Mouse (Mus musculus) urinary bladder, adult 18-20 months (tissue): ENCODE results near the gene Nelfe.

Experiments
- DNase-seq, 2 experiments: peaks; one replicate each; pipeline ENCODE4 v3.0.0; 2022; ENCODE audit warnings: low spot score in 2 of 2, mixed read lengths in 2 of 2

Nelfe gene

DNA sequence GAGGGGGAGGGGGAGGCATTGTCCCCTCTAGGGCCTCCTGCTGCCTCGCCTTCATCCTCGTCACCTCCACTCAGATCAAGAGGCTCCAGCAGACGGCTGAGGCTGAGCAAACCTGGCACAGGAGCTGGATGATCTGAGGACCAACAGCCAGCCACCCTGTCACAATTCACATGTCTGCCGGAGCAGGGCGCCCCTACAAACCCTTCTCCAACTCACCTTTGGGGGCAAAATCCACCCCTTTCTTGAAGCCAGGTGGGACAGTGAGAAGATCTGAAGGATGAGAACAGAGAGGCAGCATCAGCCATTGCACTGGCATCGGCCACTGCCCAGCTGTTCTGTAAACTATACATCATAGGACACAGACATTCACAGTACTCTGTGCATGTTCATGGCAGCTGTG lies 3.0 kb upstream of the Nelfe start:
- no peak for DNase-seq

DNA sequence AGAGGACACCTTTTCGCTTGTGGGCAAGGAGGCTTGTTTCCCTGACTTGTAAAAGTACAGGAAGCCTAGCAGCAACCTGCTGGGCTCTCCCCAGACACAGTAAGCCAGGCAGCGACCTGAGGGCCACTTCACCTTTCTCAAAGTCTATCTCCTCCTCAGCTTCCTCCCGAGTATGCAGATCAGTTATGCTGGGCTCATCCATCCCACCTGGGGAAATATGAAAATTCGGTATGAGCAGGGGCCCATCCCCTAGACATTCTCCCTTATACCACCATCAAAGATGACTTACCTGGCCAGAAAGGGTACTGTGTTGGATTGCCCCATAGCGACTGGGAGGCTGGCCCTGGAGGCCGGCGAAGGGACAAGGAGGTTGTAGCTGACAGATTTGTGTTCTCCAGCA lies 2.6 kb upstream of the Nelfe start:
- no peak for DNase-seq

DNA sequence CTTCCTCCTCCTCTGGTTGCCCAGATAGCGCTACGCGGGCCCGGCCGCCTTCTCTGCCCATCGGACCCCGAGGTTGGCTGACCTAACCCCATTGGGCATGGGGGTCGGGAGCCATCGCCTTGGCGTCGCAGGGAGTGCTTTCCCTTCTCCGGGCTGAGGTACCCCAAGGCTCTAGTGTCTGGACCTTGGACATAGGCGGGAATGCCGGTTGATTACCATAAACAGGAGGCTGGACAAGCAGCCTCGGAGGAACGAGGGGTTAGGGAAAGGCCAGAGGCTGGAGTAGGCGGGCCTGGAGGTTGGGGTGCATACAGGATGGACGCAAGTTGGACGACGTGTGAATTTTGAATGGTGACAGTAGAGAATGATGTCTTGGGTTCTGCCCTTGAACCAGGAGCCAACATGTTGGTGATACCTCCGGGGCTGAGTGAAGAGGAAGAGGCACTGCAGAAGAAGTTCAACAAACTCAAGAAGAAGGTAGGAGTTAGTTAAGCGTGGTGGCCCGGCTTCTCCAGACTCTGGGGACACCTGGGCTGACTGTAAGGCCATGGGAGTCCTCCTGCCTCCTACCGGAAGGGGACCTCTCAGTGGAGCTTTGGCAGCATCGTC lies 430 bp downstream of the Nelfe start:
- no peak for DNase-seq

DNA sequence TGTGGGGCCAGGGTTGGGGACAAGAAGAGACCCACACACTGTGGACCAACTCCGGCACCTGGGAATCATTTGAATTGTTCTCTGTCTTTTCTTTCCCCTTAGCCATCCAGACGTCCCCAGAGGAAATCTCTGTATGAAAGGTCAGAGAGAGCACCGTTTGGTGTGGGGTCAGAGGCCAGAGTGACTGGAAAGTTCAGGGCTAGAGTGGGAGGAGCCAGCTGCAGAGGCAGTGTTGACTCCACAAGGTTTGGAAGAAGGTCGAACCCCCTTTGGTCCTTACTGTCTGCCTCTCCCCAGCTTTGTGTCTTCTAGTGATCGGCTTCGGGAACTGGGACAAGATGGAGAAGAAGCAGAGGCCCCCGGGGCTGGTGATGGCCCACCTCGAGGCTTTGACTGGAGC lies 3.3 kb downstream of the Nelfe start:
- no peak for DNase-seq

DNA sequence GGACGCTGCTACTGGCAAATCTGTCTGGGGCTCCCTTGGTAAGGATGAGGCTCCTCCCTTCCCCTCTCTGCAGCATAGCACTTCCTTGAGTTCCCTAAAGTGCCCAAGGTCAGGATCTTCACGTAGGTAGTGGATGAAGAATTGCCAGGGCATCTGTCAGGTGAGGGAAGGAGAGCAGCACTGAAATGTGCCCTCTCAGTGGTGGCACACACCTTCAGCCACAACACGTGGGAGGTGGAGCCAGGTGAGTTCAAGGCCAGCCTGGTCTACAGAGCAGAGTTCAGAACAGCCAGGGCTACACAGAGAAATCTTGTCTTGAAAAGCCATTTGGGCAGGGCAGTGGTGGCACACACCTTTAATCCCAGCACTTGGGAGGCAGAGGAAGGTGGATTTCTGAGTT lies 4.6 kb downstream of the Nelfe start:
- no peak for DNase-seq

DNA sequence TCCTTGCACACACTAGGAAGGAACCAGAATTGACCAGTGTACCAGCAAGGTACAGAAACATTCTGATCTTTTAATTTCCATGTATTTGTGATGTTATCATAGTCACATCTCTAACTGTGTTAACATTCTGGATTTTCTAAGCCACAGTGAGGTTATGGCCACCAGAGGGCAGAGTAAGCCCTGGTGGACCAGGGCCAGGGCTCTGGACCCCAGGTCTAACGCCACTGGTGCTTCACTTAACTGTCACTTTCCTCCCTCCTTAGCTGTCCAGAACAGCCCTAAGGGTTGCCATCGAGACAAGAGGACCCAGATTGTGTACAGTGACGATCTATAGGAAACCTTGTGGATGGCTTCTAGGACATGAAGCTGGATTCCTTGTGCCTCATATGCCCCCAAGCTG lies 5.6 kb downstream of the Nelfe start:
- peak in 1 of 2 experiments; percentile 42 for DNase-seq

DNA sequence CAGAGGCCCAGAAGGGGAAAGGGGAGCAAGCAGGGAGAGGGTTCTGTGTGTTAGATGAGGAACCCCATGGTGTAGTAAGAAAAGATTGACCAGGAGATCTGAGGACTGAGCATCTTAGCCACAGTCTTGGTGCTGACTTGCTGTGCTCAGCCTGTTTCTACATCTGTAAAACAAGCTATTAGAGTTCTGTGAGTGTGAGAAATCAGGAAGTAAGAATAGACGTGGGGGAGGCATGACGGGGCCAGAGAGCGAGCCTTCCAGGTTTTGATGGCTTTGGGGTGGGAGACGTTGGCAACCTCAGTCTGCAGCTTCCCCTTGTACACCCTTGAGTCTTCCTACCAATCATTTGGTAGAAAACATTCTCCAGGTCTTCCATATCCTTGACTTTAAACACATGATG lies 8.5 kb downstream of the Nelfe start:
- no peak for DNase-seq

DNA sequence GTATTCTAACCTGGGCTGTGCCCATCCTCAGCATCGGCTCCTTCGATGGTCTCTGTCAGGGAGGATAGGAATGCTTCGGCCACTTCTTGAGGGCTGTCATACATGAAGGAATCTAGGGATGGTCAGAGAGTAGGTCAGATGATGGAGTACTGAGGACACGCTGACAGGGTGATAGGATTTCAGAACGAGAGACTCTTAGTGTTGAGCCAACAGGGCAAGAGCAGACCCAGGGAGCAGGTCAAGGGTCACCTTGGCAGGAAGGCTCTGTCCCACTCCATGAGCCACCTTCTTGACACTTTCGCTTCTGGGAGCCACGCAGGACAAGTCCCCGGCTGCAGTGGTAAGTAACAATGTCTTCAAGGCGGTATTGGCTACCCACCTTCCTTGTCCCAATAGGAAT lies 10.3 kb downstream of the Nelfe start:
- DNase-seq, result no peak

DNA sequence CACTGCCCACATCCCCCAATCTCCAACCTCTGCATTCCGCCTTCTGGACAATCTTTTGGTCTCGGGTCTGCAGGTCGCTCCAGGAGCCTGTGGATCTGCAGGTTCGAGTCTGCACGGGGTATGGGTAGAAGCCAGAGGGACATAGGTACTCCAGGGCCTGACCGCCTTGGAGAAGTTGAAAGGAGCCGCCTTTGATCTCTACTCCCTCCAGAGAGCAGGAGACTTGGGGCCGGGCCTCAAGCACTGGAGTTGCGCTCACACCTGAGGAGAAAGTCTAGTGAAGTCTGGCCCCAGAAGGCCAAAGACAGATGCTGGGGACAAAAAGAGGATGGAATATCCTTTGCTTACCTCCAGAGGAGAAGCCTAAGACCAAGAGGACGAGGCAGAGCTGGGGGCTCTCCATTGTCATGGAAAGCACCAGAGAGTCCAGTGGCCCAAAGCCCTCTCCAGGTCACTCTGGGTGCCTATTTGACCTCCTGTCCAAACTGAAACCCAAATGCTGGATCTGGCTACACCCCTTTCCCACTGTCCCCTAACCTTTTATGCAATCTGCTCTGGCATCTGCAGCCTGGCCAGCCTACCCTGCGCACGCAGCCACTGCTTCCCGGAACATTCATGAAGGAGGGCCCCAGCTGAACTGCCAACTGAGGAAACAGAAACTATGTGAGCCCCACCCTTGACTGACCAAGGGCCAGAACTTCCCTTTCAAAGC lies 11.7 kb downstream of the Nelfe start:
- peak in 1 of 2 experiments; percentile 32 for DNase-seq

DNA sequence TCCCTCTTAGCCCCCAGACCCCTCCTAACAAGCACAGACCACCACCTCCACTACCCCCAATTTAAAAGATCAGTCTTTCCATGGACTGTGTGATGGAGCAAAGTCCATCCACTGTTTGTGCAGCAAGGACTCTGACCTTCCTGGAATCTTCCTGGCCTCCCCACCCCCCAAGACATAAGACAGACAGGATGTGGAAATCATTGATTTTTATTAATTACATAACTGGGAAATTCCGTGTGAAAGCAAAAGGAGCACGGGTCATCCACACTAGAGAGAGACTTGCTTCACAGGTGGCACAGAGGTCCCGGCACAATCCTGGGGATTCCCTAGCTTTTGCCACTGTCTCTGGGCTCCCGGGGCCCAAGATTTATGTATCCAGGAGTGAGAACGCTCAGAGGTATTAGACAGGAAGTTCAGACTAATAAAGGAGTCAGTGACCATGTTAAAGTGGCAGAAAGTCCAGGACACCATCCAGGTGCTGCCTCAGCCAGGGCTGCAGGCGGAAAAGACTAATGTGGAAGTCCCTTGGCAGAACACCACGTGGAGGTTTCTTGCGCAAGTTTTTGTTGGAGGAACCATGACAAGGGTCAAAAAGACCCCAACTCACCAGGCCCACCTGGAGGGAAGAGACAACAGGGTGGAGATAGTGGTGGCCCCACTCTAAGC lies 12.4 kb downstream of the Nelfe start, which contains the start of gene Cfb:
TSS of gene Cfb (minus strand) at position 103 of the 666 bp plus-strand sequence.
- DNase-seq, result no peak

DNA sequence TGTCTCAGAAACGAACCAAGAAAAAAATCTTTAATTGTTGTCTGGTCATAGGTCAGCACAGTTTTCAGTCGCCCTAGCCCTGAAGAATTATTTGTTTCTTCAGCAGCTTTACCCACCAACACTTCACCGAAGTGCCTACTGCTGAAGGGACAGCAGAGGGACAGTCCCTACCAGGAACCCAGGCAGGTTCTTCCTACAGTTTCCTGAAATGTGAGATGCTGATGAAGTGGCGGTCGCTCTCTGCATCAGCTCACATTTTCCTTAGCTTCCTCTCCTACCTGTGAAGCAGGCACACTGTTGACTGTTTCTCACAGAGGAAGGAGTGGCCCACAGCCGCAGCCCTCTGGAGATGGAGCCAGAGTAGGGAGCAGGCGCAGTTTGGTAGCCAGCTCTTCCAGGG lies 15.8 kb downstream of the Nelfe start:
- DNase-seq, result no peak

DNA sequence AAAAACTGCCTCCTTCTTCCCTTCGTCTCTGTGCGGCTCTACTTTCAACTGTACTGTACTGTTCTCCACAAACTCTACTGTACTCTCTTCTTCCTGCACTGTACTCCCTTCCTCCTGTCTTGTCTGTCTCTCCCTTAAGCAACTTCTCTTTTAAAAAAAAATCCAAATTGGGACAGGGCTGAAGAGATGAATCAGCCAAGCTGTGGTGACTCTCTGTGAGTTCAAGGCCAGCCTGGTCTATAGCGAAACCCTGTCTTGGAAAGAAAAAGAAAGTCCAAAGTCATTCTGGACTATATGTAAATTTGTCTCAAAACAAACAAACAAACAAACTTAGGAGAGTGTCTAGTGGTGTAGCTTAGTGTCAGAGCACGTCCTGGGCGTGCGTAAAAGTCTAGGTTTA lies 24.1 kb downstream of the Nelfe start:
- DNase-seq, result no peak

DNA sequence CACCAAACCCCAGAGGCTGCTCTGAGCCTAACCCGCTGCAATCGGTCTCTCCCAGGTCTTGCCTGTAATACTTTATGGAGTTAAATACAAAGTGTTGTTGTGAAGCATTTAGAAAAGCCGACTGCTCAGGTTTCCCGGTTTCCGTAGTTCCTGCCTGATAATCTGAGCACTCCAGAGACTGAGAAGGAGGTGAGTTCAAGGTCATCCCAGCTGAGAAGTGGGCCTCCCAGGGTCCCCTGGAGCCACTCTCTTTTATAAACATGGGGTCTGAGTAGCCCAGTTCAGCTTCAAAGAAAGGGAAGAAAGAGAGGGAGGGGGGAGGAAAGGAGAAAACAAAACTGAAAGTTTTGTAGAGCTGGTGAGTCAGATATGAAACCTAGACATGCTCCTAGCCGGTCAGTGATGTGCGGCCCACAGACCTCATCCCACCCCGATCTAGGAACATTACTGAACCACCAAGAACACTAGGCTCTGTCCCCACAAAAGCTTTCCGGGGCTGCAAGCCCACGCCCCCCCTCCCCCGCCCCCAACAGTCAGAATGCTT lies 29.2 kb downstream of the Nelfe start, which contains the start of gene Zbtb12:
TSS of gene Zbtb12 (plus strand) at position 148 of the 544 bp plus-strand sequence.
- no peak for DNase-seq

DNA sequence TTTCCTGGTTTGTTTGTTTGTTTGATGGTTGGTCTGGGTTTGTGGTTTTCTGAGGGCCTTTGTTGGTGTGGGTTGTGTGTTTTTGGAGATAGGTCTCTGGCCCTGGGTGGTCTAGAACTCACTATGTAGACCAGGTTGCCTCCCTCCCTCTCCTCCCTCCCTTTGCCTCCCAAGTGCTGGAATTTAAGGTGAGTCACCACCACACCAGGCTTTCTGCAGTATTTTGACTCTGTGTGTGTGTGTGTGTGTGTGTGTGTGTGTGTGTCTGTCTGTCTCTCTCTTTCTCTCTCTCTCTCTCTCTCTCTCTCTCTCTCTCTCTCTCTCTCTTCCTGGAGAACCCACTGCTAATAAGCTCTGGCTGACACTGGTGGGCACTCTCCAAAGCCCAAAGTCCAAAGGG lies 31.0 kb downstream of the Nelfe start:
- no peak for DNase-seq

DNA sequence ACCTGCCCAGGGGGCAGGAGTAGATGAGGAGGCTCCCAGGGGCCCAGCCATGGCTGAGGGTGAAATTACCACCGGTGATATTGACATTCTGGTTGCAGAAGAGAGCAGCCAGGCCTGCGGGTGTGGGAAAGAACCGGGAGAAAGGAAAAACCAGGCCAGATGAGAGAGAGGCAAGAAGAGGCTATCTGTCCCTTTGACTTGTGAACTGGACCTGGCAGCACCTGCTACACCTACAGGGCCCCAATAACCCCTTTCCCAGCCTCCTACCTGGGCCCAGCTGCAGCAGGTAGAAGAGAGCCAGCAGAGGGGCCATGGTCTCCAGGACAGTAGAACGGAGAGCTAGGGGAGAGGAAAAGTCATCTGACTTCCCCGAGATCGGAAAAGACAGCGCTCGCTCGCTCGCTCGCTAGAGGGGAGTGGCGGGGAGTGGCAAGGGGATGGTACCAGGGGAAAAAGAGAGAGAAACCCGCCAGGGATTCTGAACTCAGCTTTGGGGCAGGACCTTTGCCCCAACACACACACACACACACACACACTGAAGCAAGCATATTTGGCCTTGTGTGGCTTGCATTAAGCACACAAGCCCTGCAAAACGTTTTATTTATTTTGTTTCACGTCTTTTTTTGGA lies 31.6 kb downstream of the Nelfe start, which contains the start of gene Gm20547:
TSS of gene Gm20547 (minus strand) at position 360 of the 628 bp plus-strand sequence.
- DNase-seq, result no peak

DNA sequence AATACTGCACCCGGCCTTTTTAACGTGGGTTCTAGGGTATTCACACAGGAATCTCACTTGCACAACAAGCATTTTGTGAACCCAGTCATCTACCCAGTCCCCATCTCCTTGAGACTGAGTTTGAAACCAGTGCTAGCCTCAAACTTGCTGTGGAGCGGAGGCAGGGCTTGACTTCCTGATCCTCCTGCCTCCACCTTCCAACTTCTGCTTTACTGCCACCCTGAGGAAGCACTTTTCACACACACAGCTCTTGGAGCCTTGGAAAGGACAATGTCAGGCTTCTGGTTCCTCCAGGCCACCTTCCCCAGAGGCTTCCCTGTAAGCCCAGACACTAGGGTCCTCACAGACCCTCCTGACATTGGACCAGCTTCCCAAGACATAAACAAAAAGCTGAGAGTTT lies 33.1 kb downstream of the Nelfe start:
- no peak for DNase-seq

DNA sequence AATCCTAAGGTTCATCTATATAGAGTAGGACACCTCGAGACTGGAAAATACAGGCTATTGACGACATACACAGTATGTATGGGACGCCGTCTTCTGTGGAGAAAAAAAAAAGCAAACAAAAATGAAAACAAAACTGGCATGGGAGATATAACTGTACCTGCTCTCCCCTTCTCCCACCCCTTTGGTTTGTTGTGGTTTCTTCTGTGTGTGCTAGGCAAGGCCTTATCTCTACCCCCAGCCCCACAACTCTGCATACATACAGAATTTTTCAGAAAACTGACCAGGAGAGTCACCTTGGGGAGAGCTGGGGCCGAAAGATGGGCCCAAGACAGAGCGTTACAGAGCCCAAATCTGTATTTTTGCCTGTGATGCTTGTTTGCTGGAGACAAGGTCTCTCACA lies 34.5 kb downstream of the Nelfe start:
- no peak for DNase-seq

DNA sequence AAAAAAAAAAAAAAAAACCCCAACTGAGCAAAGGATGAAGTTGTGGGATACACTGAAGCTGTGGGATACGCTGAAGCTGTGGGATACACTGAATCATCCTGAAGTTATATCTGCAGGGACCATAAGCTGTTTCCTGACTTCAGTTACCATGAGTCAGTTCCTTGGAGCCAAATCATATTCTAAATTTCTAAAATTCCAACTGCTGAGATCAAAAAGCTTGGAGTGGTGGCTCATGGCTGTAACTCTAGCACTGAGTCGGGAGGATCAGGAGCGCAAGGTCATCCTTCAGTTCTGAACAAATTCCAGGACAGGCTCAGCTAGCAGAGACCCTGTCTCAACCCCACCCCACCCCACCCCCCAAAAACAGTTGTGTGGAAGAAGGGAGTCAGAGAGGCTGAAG lies 35.4 kb downstream of the Nelfe start:
- no peak for DNase-seq

DNA sequence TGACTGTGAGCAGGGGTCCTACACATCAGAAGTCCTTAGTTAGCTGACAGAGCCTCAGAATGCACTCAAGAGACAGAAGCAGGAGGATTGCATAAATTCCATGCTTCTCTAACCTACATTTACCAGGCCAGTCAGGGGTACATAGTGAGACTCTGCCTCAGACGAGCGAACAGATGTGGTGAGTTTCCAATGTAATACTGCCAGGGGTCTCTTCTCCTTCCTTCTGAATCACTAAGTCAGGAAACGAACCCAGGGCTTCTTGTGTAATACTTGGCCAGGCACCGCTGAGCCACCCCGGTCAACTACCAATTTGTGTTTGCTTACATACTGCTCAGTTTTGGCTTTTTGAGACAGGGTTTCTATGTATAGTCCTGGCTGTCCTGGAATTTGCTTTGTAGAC lies 37.8 kb downstream of the Nelfe start:
- DNase-seq, result no peak

DNA sequence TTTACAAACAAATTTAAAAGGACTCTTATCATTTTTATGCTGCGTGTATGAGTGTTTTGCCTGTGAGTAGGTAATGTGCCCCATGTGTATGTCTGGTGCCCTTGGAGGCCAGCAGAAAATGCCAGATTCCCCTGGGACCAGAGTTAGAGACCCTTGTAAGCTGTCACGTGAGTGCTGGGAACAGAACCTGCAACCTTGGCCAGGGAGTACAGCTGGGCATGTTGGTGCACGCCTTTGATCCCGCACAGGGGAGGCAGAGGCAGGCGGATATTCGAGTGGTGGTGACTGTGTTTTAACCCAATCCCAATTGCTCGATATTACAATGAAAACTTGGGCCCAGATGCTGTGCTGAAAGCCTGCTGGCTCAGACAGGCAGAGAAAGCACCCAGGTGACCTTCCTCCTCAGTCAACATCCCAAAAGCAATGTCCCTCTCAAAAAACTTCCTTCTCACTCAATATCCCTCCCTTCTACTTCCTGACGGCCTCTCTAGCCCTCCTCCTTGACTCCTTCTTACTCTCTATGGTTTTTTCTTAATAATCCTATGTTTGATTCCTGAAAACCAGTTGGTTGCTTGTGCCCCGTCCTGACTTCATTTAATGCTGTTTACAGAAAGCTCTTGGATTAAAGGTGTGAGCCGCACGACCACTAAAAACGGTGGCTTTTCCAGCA lies 40.0 kb downstream of the Nelfe start:
- DNase-seq, result no peak

DNA sequence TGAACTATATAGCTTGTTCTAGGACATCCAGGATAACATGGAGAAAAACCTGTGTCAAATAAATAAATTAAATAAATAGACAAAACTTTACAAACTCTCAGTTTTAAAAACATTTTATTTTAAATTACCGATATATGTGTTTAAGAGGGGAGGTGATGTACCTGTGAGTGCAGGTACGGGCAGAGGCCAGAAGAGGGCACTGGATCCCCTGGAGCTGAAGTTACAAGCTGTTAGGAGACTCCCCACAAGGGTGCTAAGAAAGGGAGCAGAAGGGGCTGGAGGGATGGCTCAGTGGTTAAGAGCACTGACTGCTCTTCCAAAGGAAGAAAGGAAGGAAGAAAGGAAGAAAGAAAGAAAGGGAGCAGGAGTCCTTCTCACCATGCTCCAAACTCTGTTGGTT lies 41.2 kb downstream of the Nelfe start:
- DNase-seq, result no peak
